Mouse (Mus musculus): ENCODE data around the gene Olfr222.

The Olfr222 gene

GRCm38 (mm10) chr11:59576135-59576534, at the start of gene Olfr222:
Gene Olfr222 (minus strand): TSS chr11:59576235.
- CTCF ChIA-PET: interaction anchor here in 1 of 4 experiments (1.3 kb wide), 1 partner anchor 51 kb away, joined by 5 read pairs; no protein-coding TSS in a partner anchor
- POLR2A ChIA-PET: interaction anchor here in 2 of 4 experiments (0.7 to 2.1 kb wide), 2 partner anchors 17 to 28 kb away, joined by 3 to 5 read pairs; partner anchors contain the start of gene Olfr223 (in 1 of the 2)

GRCm38 (mm10) chr11:59624017-59624630, 48.1 kb upstream of the Olfr222 start:
- POLR2A ChIA-PET: interaction anchor here in 1 of 4 experiments (1.0 kb wide), 1 partner anchor 46 kb away, joined by 3 read pairs; no protein-coding TSS in a partner anchor
- CTCF ChIA-PET: interaction anchor here (0.5 to 3.0 kb wide), 30 partner anchors 9 to 1837 kb away, joined by 3 to 17 read pairs (median 4); partner anchors contain the start of genes Zkscan17 (in 2 of the 4) and Nlrp3 (in 1 of the 4)

GRCm38 (mm10) chr11:59622214-59622613, 46.2 kb upstream of the Olfr222 start:
- POLR2A ChIA-PET: no interaction called here
- CTCF ChIA-PET: interaction anchor here in 1 of 4 experiments (3.0 kb wide), 1 partner anchor 157 kb away, joined by 17 read pairs; no protein-coding TSS in a partner anchor

- CTCF ChIA-PET: interaction anchor here in 1 of 4 experiments (1.1 kb wide), 1 partner anchor 162 kb away, joined by 3 read pairs; no protein-coding TSS in a partner anchor
- POLR2A ChIA-PET: interaction anchor here in 1 of 4 experiments (0.8 kb wide), 1 partner anchor 9 kb away, joined by 3 read pairs; no protein-coding TSS in a partner anchor
Observed at GRCm38 (mm10) chr11:59616986-59617385, 41.0 kb upstream of the Olfr222 start.

GRCm38 (mm10) chr11:59614120-59614519, 38.1 kb upstream of the Olfr222 start:
- ChIA-PET POLR2A (interaction anchor here in 2 of 4 experiments (0.6 to 1.0 kb wide), 3 partner anchors 26 to 1803 kb away, joined by 3 to 5 read pairs (median 3); no protein-coding TSS in a partner anchor), CTCF (interaction anchor here (0.5 to 3.0 kb wide), 14 partner anchors 10 to 165 kb away, joined by 3 to 15 read pairs (median 4); partner anchors contain the start of gene Zkscan17 (in 1 of the 4))

- POLR2A ChIA-PET: interaction anchor here in 1 of 4 experiments (0.6 kb wide), 1 partner anchor 8 kb away, joined by 3 read pairs; no protein-coding TSS in a partner anchor
Observed at GRCm38 (mm10) chr11:59611646-59612045, 35.6 kb upstream of the Olfr222 start.

GRCm38 (mm10) chr11:59602287-59602686, 26.3 kb upstream of the Olfr222 start:
- CTCF ChIA-PET: interaction anchor here in 2 of 4 experiments (0.6 to 1.1 kb wide), 3 partner anchors 12 to 184 kb away, joined by 3 to 5 read pairs (median 3); no protein-coding TSS in a partner anchor
- POLR2A ChIA-PET: no interaction called here

More at GRCm38 (mm10) chr11:59611646-59612045, 35.6 kb upstream of the Olfr222 start:
- CTCF ChIA-PET: interaction anchor here in 1 of 4 experiments (1.1 kb wide), 1 partner anchor 86 kb away, joined by 5 read pairs; no protein-coding TSS in a partner anchor

GRCm38 (mm10) chr11:59600872-59601271, 24.8 kb upstream of the Olfr222 start:
- POLR2A ChIA-PET: no interaction called here

GRCm38 (mm10) chr11:59599211-59599610, 23.2 kb upstream of the Olfr222 start:
- POLR2A ChIA-PET: interaction anchor here in 1 of 4 experiments (1.2 kb wide), 1 partner anchor 12 kb away, joined by 3 read pairs; no protein-coding TSS in a partner anchor
- CTCF ChIA-PET: no interaction called here

More at GRCm38 (mm10) chr11:59600872-59601271, 24.8 kb upstream of the Olfr222 start:
- CTCF ChIA-PET: interaction anchor here in 1 of 4 experiments (1.1 kb wide), 1 partner anchor 13 kb away, joined by 3 read pairs; no protein-coding TSS in a partner anchor

- CTCF ChIA-PET: interaction anchor here (0.6 to 3.5 kb wide), 8 partner anchors 13 to 290 kb away, joined by 3 to 14 read pairs (median 4); partner anchors contain the start of gene Wnt9a (in 1 of the 4)
- POLR2A ChIA-PET: no interaction called here
Observed at GRCm38 (mm10) chr11:59596950-59597349, 20.9 kb upstream of the Olfr222 start.

GRCm38 (mm10) chr11:59596091-59596490, 20.1 kb upstream of the Olfr222 start:
- POLR2A ChIA-PET: interaction anchor here in 1 of 4 experiments (0.7 kb wide), 1 partner anchor 69 kb away, joined by 3 read pairs; no protein-coding TSS in a partner anchor
- CTCF ChIA-PET: interaction anchor here (0.5 to 3.5 kb wide), 10 partner anchors 12 to 1381 kb away, joined by 3 to 14 read pairs (median 3); partner anchors contain the start of gene Wnt9a (in 1 of the 4)

- CTCF ChIA-PET: no interaction called here
Observed at GRCm38 (mm10) chr11:59593189-59593588, 17.2 kb upstream of the Olfr222 start, which contains the start of gene Olfr223. Gene Olfr223 (minus strand): TSS chr11:59593289.

GRCm38 (mm10) chr11:59589496-59589895, 13.5 kb upstream of the Olfr222 start:
- CTCF ChIA-PET: no interaction called here
- POLR2A ChIA-PET: no interaction called here

More at GRCm38 (mm10) chr11:59593189-59593588, 17.2 kb upstream of the Olfr222 start, which contains the start of gene Olfr223:
- POLR2A ChIA-PET: interaction anchor here in 1 of 4 experiments (1.2 kb wide), 1 partner anchor 18 kb away, joined by 5 read pairs; no protein-coding TSS in a partner anchor

GRCm38 (mm10) chr11:59584539-59584938, 8.5 kb upstream of the Olfr222 start:
- POLR2A ChIA-PET: interaction anchor here in 1 of 4 experiments (1.5 kb wide), 1 partner anchor 8 kb away, joined by 3 read pairs; no protein-coding TSS in a partner anchor
- CTCF ChIA-PET: interaction anchor here in 1 of 4 experiments (0.6 to 1.6 kb wide), 3 partner anchors 12 to 282 kb away, joined by 3 read pairs; partner anchors contain the start of gene Zkscan17

GRCm38 (mm10) chr11:59575726-59576125, 309 bp downstream of the Olfr222 start:
- CTCF ChIA-PET: interaction anchor here in 1 of 4 experiments (0.9 to 1.3 kb wide), 2 partner anchors 50 to 93 kb away, joined by 3 to 5 read pairs; no protein-coding TSS in a partner anchor
- POLR2A ChIA-PET: interaction anchor here in 2 of 4 experiments (0.7 to 2.1 kb wide), 2 partner anchors 18 to 28 kb away, joined by 3 to 5 read pairs; partner anchors contain the start of gene Olfr223 (in 1 of the 2)

- POLR2A ChIA-PET: interaction anchor here in 2 of 4 experiments (1.0 to 1.2 kb wide), 2 partner anchors 15 to 44 kb away, joined by 3 read pairs; no protein-coding TSS in a partner anchor
- CTCF ChIA-PET: interaction anchor here (0.6 to 3.6 kb wide), 10 partner anchors 14 to 305 kb away, joined by 3 to 36 read pairs (median 3); partner anchors contain the start of genes Zkscan17 (in 2 of the 4) and Wnt9a (in 1 of the 4)
Observed at GRCm38 (mm10) chr11:59569306-59569705, 6.7 kb downstream of the Olfr222 start.

- CTCF ChIA-PET: interaction anchor here in 1 of 4 experiments (0.5 kb wide), 1 partner anchor 37 kb away, joined by 3 read pairs; no protein-coding TSS in a partner anchor
- POLR2A ChIA-PET: interaction anchor here in 2 of 4 experiments (0.5 to 1.3 kb wide), 5 partner anchors 38 to 961 kb away, joined by 3 to 4 read pairs (median 3); no protein-coding TSS in a partner anchor
Observed at GRCm38 (mm10) chr11:59562837-59563236, 13.2 kb downstream of the Olfr222 start.

GRCm38 (mm10) chr11:59562336-59562735, 13.7 kb downstream of the Olfr222 start:
- ChIA-PET POLR2A (interaction anchor here in 2 of 4 experiments (0.5 to 1.3 kb wide), 5 partner anchors 37 to 960 kb away, joined by 3 to 4 read pairs (median 3); no protein-coding TSS in a partner anchor), CTCF (interaction anchor here in 1 of 4 experiments (0.5 kb wide), 1 partner anchor 37 kb away, joined by 3 read pairs; no protein-coding TSS in a partner anchor)
